Mouse (Mus musculus) limb, embryonic 10.5 days (tissue): Measurements from ENCODE around the gene Pcif1. TPM values are rescaled to one million over a fixed set of nuclear protein-coding genes. Genes with fewer than 3 reads are reported as not detected.

Experiments used
- polyA plus RNA-seq: library from polyadenylated mRNA; unstranded; fragments of >200 nt; fragmentation: Nextera tagmentation; extraction: Ambion mirVana; gene quantifications from 2 replicates; pipeline ENCODE4 v1.2.1, GENCODE M21; 2016

Gene Pcif1
- polyA plus RNA-seq, 1 experiment from 2014 or later = 86.7 TPM

Other genes starting within 250 kb of the Pcif1 start
- not detected in 2 replicates for gene Wfdc16, start 240.5 kb upstream of the Pcif1 start, polyA plus RNA-seq
- not detected in 2 replicates for gene Wfdc10, start 223.3 kb upstream of the Pcif1 start, polyA plus RNA-seq
- gene Wfdc9, start 222.7 kb upstream of the Pcif1 start, polyA plus RNA-seq = not detected in 2 replicates
- not detected in 2 replicates for gene Wfdc11, start 205.2 kb upstream of the Pcif1 start, polyA plus RNA-seq
- gene Wfdc13, start 194.2 kb upstream of the Pcif1 start, polyA plus RNA-seq = not detected in 2 replicates
- gene Spint4, start 180.8 kb upstream of the Pcif1 start, polyA plus RNA-seq = not detected in 2 replicates
- not detected in 2 replicates for gene Spint5, start 164.0 kb upstream of the Pcif1 start, polyA plus RNA-seq
- 0.95 and 0.98 TPM in 2 replicates for gene Wfdc3, start 133.4 kb upstream of the Pcif1 start, polyA plus RNA-seq
- 93.1 and 93.2 TPM in 2 replicates for gene Dnttip1, start 133.3 kb upstream of the Pcif1 start, polyA plus RNA-seq
- gene Ube2c, start 109.4 kb upstream of the Pcif1 start, polyA plus RNA-seq = 607 and 617 TPM in 2 replicates
- gene Tnnc2, start 99.3 kb upstream of the Pcif1 start, polyA plus RNA-seq = 0.79 and 1.3 TPM in 2 replicates
- gene Snx21, start 93.5 kb upstream of the Pcif1 start, polyA plus RNA-seq = 9.0 and 12.2 TPM in 2 replicates
- gene Acot8, start 74.4 kb upstream of the Pcif1 start, polyA plus RNA-seq = 14.7 and 18.4 TPM in 2 replicates
- gene Zswim3, start 74.2 kb upstream of the Pcif1 start, polyA plus RNA-seq = 9.1 and 9.9 TPM in 2 replicates
- gene Zswim1, start 56.6 kb upstream of the Pcif1 start, polyA plus RNA-seq = 24.3 and 24.6 TPM in 2 replicates
- 0.36 TPM in 1 of 2 replicates, not detected in the other for gene Spata25, start 50.8 kb upstream of the Pcif1 start, polyA plus RNA-seq
- gene Ctsa, start 46.4 kb upstream of the Pcif1 start, polyA plus RNA-seq = 93.0 and 105 TPM in 2 replicates
- 4.0 and 6.9 TPM in 2 replicates for gene Neurl2, start 45.8 kb upstream of the Pcif1 start, polyA plus RNA-seq
- gene Pltp, start 21.6 kb upstream of the Pcif1 start, polyA plus RNA-seq = 20.2 and 24.9 TPM in 2 replicates
- 18.0 and 21.3 TPM in 2 replicates for gene Zfp335, start 32.5 kb downstream of the Pcif1 start, polyA plus RNA-seq
- 0.31 and 0.33 TPM in 2 replicates for gene Mmp9, start 61.5 kb downstream of the Pcif1 start, polyA plus RNA-seq
- gene Slc12a5, start 81.5 kb downstream of the Pcif1 start, polyA plus RNA-seq = 0.83 and 1.0 TPM in 2 replicates
- 92.9 and 105 TPM in 2 replicates for gene Ncoa5, start 155.6 kb downstream of the Pcif1 start, polyA plus RNA-seq
- 10.5 and 11.5 TPM in 2 replicates for gene Cd40, start 176.3 kb downstream of the Pcif1 start, polyA plus RNA-seq
- not detected in 2 replicates for gene 1700025C18Rik, start 211.4 kb downstream of the Pcif1 start, polyA plus RNA-seq